Mouse (Mus musculus) lung, embryonic 16.5 days (tissue): ENCODE data around the gene Orm3. TPM values are rescaled to one million over a fixed set of nuclear protein-coding genes. Genes with fewer than 3 reads are reported as not detected.
"Not testable (repeated sequence)": the region's sequence is repeated elsewhere in the genome, so short reads cannot be mapped to it uniquely, and the experiment has no call there.

ENCODE experiments used
- ATAC-seq: fragments of 200-750 bp; cut with Nextera tagmentation; 2 replicates; pipeline ENCODE4 v1.8.0; 2017; ENCODE audit warnings: low read depth, mild to moderate bottlenecking, moderate library complexity
- H3K27ac ChIP-seq: fragments of 300-500 bp; sonication (generic); 2 replicates; pipeline ENCODE4 v1.5.1; 2014; ENCODE audit warnings: mild to moderate bottlenecking, control low read depth, low read length
- H3K27me3 ChIP-seq: fragments of 300-500 bp; sonication (generic); 2 replicates; pipeline ENCODE4 v1.6.1; 2014; ENCODE audit warnings: low read depth, low read length, mixed read lengths; ENCODE audit not compliant: control insufficient read depth, insufficient read depth
- H3K36me3 ChIP-seq: fragments of 300-500 bp; sonication (generic); 2 replicates; pipeline ENCODE4 v1.6.1; 2014; ENCODE audit warnings: low read length; ENCODE audit not compliant: control insufficient read depth, insufficient read depth
- H3K4me1 ChIP-seq: fragments of 300-500 bp; sonication (generic); replicated peaks from 2 replicates; pipeline ENCODE4 v1.6.1; 2014; ENCODE audit warnings: low read length, mixed read lengths; ENCODE audit not compliant: control insufficient read depth, insufficient read depth
- H3K4me2 ChIP-seq: fragments of 300-500 bp; sonication (generic); 2 replicates; pipeline ENCODE4 v1.6.1; 2014; ENCODE audit warnings: low read depth, low read length, control low read depth
- H3K4me3 ChIP-seq: fragments of 300-500 bp; sonication (generic); 2 replicates; pipeline ENCODE4 v1.5.1; 2014; ENCODE audit warnings: mild to moderate bottlenecking, low read length, control low read depth
- H3K9ac ChIP-seq: fragments of 300-500 bp; sonication (generic); 2 replicates; pipeline ENCODE4 v1.6.1; 2014; ENCODE audit warnings: low read length, control low read depth
- H3K9me3 ChIP-seq: fragments of 300-500 bp; sonication (generic); 2 replicates; pipeline ENCODE4 v1.6.1; 2016; ENCODE audit warnings: low read length; ENCODE audit not compliant: control insufficient read depth
- WGBS: fragments of 180-500 bp; shearing (Covaris S2); extraction: QIAGEN DNeasy Blood & Tissue Kit; methylation state at CpG from one replicate; pipeline ENCODE4 v1.1.7; 2014; 5-methylcytosine and 5-hydroxymethylcytosine counted together
- polyA plus RNA-seq: library from polyadenylated mRNA; unstranded; fragments of >200 nt; fragmentation: Nextera tagmentation; extraction: Ambion mirVana; gene quantifications from 2 replicates; pipeline ENCODE4 v1.2.1, GENCODE M21; 2015

The Orm3 gene
- not detected in 2 replicates for polyA plus RNA-seq

DNA sequence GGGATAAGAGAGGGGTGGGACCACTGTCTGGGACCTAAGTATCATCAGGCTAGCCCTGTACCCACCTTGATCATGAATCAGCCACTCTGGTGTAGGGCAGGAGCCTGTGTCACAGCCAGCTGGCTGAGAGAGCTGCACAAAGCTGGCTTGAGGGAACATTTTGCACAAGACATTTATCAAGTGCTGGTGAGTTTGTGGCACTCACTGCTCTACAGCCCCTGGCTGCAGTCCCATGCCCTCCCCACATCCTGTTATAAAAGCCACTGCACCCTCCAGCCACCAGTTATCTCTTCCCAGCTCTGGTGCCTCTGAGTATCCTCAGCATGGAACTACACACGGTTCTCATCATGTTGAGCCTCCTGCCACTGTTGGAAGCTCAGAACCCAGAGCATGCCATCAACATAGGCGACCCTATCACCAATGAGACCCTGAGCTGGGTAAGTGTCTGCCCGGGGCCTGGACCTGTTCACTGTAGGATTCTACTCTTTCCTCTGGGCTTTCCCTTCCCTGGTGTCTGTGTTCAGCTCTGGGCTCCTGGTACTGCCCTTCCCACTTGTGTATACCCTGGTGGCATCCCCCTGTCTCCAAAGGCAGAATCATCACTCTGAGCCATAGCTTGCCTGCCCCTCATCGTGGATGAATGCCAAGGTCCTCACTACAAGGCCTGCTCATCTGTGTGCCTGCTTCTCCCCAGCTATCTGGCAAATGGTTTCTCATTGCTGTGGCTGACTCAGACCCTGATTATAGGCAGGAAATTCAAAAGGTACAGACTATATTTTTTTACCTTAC is at the start of gene Orm3:
Gene Orm3 (plus strand): TSS at position 286 of the 789 bp plus-strand sequence.
- H3K36me3 ChIP-seq = no peaks in the 10 kb centered on the region
- 68% methylated on average over 4 of the region's 4 CpGs for WGBS
- no peak within 1 kb of the TSS for H3K9ac ChIP-seq
- no peak within 1 kb of the TSS for H3K4me3 ChIP-seq
- no peaks in the 10 kb centered on the region for H3K27me3 ChIP-seq
- no peak within 1 kb of the TSS for H3K4me2 ChIP-seq
- no peaks in the 10 kb centered on the region for H3K4me1 ChIP-seq
- ATAC-seq = peak; percentile 32; the same call in 1 of the 2 replicates
- no peaks in the 10 kb centered on the region for H3K9me3 ChIP-seq
- no peak within 1 kb of the TSS for H3K27ac ChIP-seq

DNA sequence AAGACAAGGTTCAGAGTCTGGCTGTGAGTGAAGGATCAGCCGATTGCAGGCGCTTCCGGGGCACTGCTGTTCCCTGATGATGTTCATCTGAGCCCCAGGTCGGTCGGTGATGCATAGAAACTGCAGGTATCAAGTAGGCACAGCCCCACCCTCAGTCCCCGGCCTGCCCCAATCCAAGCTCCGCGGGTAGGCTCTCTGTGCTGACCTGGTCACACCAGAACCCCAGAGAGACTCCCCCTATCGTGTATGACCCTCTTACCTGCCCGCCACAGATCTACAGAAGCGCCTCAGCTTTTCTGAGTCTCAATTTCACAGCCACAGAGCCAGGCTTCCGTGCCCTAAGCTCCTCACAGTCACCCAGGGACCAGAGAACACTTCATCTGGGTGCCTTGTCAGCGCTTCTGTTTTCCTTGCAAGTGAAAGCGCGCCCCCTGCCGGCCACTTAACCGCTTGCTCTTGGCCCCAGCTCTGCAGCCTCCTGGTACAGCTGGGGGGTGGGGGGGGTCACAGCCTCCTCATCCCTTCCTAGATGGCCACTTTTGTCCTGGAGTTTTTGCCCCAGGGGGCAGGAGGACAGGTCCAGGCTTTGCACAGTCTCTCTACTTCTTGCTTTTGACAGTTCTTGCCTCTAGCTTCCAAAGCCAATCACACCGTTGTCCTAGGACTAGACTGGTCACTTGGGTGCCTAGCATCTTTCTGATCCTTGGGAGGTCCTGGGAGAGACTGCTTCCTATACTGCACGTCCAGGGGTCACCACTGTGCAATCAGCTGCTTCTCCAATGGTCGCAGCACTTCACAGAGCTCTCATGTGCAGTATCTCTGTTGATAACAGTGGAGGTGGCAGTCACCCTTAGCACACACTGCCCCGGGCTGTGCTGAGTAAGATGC is 48.5 kb upstream of the Orm3 start:
- peaks cover 9% of the 10 kb centered on the region; the same call in 1 of the 2 replicates for H3K36me3 ChIP-seq
- 32% methylated on average over 21 of the region's 21 CpGs for WGBS
- H3K4me1 ChIP-seq = no peaks in the 10 kb centered on the region
- no peak overlapping the region for H3K4me3 ChIP-seq
- H3K27ac ChIP-seq = no peak overlapping the region
- ATAC-seq = peak; percentile 68
- H3K9ac ChIP-seq = no peak overlapping the region
- no peaks in the 10 kb centered on the region for H3K9me3 ChIP-seq
- H3K4me2 ChIP-seq = no peak overlapping the region
- H3K27me3 ChIP-seq = no peaks in the 10 kb centered on the region

DNA sequence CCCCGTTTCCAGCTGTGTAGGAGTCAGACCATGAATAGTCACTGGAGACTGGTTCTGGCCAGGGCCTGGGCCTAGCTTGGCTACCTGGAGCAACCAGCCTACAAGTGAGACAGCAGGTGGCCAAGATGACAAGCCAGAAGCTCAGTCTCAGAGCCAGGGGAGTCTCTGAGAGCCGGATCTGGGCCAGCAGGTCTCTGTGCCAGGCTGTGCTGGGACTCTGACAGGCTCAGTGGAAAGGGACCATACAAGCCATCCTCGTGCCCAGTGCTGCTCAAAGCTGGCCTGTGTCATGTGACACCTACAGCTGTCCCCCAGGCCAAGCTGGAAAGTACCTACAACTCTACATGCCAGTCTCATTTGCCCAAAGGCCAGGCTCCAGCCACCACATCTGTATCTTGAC is 47.6 kb upstream of the Orm3 start:
- no peak overlapping the region for H3K27ac ChIP-seq
- no peaks in the 10 kb centered on the region for H3K27me3 ChIP-seq
- no peak overlapping the region for H3K4me2 ChIP-seq
- no peak overlapping the region for H3K9ac ChIP-seq
- WGBS = 65% methylated on average over 3 of the region's 3 CpGs
- H3K36me3 ChIP-seq = peaks cover 9% of the 10 kb centered on the region; the same call in 1 of the 2 replicates
- no peak overlapping the region for H3K4me3 ChIP-seq
- no peak for ATAC-seq
- no peaks in the 10 kb centered on the region for H3K4me1 ChIP-seq
- no peaks in the 10 kb centered on the region for H3K9me3 ChIP-seq

DNA sequence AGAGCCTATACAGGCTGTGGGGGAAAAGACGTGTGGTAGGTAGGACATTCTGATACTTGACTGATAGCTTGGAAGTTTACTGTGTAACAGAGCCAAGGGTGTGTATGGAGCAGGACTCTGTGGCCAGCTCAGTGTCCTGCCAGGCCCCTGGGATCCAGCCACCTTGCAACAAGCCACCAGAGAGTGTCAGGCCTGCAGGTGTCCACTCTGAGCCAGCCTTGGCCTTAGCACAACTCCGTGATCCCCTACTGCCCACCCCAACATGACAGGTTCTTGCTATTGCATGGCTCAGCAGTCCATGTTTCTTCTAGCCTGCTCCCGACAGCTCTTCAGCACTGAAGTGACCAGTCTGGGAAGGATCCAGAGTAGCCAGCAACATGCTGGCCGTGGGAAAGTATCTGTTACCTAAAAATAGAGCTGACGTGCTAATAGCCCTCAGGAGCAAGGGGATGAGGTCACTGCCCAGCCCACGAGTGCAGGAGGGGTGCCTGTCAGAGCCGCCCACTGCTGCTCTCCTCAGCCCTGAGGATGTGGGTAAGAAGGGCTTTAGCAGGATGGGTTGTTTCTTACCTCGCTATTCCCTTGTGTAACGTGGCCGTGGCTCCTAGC is 45.6 kb upstream of the Orm3 start:
- Histone ChIP-seq H3K36me3 (peaks cover 12% of the 10 kb centered on the region), H3K4me2 (no peak overlapping the region), H3K27ac (no peak overlapping the region), H3K9ac (no peak overlapping the region), H3K4me3 (no peak overlapping the region), H3K9me3 (no peaks in the 10 kb centered on the region), H3K27me3 (no peaks in the 10 kb centered on the region), H3K4me1 (no peaks in the 10 kb centered on the region)
- no peak for ATAC-seq
- 55% methylated on average over 10 of the region's 10 CpGs for WGBS

DNA sequence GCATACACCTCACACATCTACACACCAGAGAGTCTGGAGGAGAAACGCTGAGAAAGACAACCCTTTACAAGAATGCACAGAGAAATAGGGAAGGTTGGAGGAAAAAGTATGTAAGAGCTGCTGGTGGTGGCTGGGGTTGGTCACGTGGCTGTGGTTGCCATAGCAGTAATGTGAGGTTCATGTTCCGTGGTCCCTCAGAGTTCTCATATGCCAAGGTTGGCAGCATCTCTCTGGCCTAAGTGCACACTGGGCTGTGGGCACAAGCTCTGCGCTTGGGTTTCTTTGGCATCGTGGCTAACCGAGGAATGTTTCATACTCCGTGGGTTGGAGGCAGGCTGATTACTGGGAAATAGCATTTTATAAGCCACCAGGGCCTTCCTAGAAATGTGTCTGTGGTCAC is 44.5 kb upstream of the Orm3 start:
- 84% methylated on average over 7 of the region's 7 CpGs for WGBS

DNA sequence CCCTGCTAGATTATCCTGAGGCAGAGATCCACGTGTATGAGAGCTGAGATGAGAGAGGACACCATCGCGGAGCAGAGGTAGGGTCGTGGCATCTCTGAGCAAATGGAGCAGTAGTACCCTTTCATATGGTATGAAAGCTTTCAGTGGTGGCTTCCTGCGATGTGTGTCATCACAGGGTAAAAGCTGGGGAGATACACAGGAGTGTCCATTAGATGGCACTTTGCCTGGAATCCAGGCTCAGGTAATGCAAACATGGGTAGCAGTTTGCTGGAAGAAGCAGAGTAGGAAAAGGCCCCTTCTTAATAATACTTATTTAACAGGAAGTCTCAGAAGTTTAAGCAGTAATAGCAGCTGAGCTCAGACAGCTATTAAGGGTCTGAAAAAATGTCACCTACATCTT is 41.9 kb upstream of the Orm3 start:
- no peak overlapping the region for H3K9ac ChIP-seq
- H3K4me2 ChIP-seq = no peak overlapping the region
- no peak for ATAC-seq
- no peaks in the 10 kb centered on the region for H3K4me1 ChIP-seq
- WGBS = 74% methylated on average over 5 of the region's 5 CpGs
- H3K9me3 ChIP-seq = no peaks in the 10 kb centered on the region
- no peak overlapping the region for H3K4me3 ChIP-seq
- no peaks in the 10 kb centered on the region for H3K27me3 ChIP-seq
- H3K27ac ChIP-seq = no peak overlapping the region
- H3K36me3 ChIP-seq = peaks cover 17% of the 10 kb centered on the region

More for the DNA sequence above, 44.5 kb upstream of the Orm3 start:
- H3K36me3 ChIP-seq = peaks cover 12% of the 10 kb centered on the region
- H3K4me2 ChIP-seq = no peak overlapping the region
- no peaks in the 10 kb centered on the region for H3K4me1 ChIP-seq
- H3K27me3 ChIP-seq = no peaks in the 10 kb centered on the region
- H3K4me3 ChIP-seq = no peak overlapping the region
- no peaks in the 10 kb centered on the region for H3K9me3 ChIP-seq
- H3K27ac ChIP-seq = no peak overlapping the region
- no peak for ATAC-seq
- no peak overlapping the region for H3K9ac ChIP-seq

DNA sequence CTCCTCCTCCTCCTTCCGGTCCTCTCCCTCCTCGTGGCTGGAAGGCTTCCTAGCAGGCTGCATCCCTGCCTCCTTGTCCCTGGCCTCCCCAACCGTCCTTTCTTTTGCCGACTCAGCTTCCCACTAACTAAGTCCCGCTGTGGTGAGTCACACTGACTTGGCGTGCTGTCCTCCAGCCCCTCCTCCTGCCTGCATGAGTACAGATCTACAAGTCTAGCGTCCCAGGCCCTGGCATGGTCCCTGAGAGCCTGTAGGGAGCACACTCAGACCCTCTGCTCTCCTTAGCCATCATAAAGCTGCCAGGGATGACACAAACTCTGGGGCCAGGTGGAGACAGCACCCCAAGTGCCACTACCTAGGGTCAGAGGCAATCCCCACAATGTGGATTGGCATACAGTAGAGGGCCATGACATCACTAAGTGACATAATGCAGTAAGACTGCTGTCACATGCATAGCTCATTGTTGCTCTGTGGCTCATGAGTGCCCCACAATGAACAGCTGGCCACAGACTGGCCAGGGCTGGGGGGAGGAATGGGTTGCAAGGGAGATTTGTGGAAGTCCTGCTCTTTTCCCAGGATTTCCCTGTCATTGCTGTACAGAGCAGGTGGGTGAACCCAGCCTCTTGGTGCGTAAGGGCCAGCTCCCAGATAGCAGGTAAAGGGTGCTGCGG is 39.8 kb upstream of the Orm3 start:
- Histone ChIP-seq H3K27me3 (no peaks in the 10 kb centered on the region), H3K27ac (no peak overlapping the region), H3K36me3 (peaks cover 16% of the 10 kb centered on the region), H3K4me2 (no peak overlapping the region), H3K9ac (no peak overlapping the region), H3K4me3 (no peak overlapping the region), H3K4me1 (no peaks in the 10 kb centered on the region), H3K9me3 (no peaks in the 10 kb centered on the region)
- peak; percentile 44; the same call in 1 of the 2 replicates for ATAC-seq
- 65% methylated on average over 9 of the region's 9 CpGs for WGBS

DNA sequence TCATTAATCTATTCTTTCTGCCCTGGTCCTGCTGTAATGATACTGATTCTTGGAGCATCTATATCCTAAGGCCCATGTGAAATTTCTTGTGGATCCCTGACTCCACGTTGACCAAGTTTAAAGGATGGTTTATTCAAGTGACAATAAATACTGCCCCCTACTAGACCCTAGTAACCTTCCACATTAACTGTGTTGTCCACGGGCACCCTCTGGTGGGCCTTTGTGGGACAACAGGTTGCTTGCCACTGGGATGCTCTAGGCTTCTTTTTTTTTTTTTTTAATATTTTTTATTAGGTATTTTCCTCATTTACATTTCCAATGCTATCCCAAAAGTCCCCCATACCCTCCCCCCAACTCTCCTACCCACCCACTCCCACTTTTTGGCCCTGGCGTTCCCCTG is 36.4 kb upstream of the Orm3 start:
- not testable (repeated sequence) for H3K9me3 ChIP-seq, H3K9ac ChIP-seq, H3K4me2 ChIP-seq, H3K4me3 ChIP-seq, H3K27me3 ChIP-seq, H3K4me1 ChIP-seq, H3K27ac ChIP-seq, ATAC-seq
- WGBS = 20% methylated on average over 3 of the region's 3 CpGs
- H3K36me3 ChIP-seq = peaks cover 39% of the 10 kb centered on the region
